Mouse (Mus musculus) C2C12 (cell line): ENCODE measurements around the gene Gxylt1.

Experiments
- CEBPB ChIP-seq: IDR thresholded peaks from one replicate; pipeline ENCODE4 v1.6.1; 2011; ENCODE audit warnings: low read depth, mild to moderate bottlenecking, control low read depth, moderate library complexity
- CTCF ChIP-seq: IDR thresholded peaks from one replicate; pipeline ENCODE4 v1.5.1; 2011; ENCODE audit not compliant: control insufficient read depth, insufficient read depth, insufficient read length
- FOSL1 ChIP-seq: IDR thresholded peaks from one replicate; pipeline ENCODE4 v1.8.0; 2011; ENCODE audit warnings: mild to moderate bottlenecking, low read length; ENCODE audit not compliant: poor library complexity, insufficient read depth, severe bottlenecking
- MAX ChIP-seq: IDR thresholded peaks from one replicate; pipeline ENCODE4 v1.6.1; 2011; ENCODE audit warnings: mild to moderate bottlenecking, control low read depth
- MYOG ChIP-seq: IDR thresholded peaks from one replicate; pipeline ENCODE4 v1.6.1; 2011; ENCODE audit not compliant: control insufficient read depth, insufficient read length; ENCODE audit errors: extremely low read depth
- USF1 ChIP-seq: IDR thresholded peaks from one replicate; pipeline ENCODE4 v1.6.1; 2011; ENCODE audit warnings: low read depth, mild to moderate bottlenecking, control low read depth, moderate library complexity

DNA sequence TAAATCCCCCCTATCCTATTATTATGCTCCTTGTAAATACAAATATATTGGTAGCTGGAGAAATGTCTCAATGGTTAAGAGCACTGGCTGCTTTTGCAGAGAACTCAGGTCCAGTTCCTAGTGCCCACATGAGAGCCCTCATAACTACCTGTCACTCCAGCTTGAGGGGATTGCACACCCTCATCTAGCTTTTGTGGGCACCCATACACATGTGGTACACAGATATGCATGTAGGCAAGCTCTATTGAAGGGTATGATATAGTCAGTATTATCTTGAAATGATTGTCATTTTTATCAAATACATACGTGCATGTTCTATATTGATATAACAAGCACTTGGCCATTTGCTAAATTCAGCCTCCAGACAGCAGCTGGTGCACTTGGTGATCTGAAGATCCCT lies 70.1 kb downstream of the Gxylt1 start:
- TF ChIP-seq CTCF (no peak), USF1 (no peak), FOSL1 (no peak), MAX (no peak), MYOG (no peak), CEBPB (no peak)
